Mouse (Mus musculus) heart, postnatal 14 days (tissue): ENCODE measurements around the gene Rrp1. TPM values are rescaled to one million over a fixed set of nuclear protein-coding genes. Genes with fewer than 3 reads are reported as not detected.
"Not testable (repeated sequence)": the region's sequence is repeated elsewhere in the genome, so short reads cannot be mapped to it uniquely, and the experiment has no call there.

ENCODE experiments used
- DNase-seq, 2 experiments: peaks; one replicate each; pipeline ENCODE4 v3.0.0; 2021 to 2022
- intact Hi-C: fragments of 180-260 bp; cut with DNase I; formaldehyde crosslinking; loops from one replicate; pipeline ENCODE4 v1.15.1; 2025
- total RNA-seq, 2 experiments: library from RNA; stranded (reverse); gene quantifications; 2 replicates each; pipeline ENCODE4 v1.2.3; 2021

The Rrp1 gene
- total RNA-seq, 2 experiments from 2014 or later, result 100.0 to 104 TPM

DNA sequence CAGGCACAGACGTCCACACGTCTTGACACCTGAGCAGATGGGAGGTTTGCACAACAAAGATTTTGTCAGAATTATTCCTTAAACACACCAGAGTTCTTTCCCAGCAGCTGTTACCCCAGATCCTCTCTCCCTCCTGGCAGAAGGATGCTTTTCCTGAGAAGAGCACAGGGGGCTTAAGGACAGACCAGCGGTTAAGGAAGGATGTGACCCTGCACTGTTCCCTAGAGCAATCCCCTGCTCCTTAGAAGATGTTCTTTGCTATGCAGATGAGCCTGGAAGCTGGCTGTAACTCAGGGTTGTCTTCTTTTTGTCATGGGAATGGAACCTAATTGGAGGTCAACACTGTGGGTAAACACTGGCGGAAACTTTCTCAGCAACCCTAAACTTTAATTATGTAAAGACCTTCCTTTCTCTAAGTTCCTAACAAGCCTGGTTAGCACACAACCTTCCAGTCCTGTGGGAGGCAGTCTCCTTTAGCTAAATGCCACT is 21.8 kb downstream of the Rrp1 start:
- no peak for DNase-seq
- intact Hi-C loops, result no loop called here

DNA sequence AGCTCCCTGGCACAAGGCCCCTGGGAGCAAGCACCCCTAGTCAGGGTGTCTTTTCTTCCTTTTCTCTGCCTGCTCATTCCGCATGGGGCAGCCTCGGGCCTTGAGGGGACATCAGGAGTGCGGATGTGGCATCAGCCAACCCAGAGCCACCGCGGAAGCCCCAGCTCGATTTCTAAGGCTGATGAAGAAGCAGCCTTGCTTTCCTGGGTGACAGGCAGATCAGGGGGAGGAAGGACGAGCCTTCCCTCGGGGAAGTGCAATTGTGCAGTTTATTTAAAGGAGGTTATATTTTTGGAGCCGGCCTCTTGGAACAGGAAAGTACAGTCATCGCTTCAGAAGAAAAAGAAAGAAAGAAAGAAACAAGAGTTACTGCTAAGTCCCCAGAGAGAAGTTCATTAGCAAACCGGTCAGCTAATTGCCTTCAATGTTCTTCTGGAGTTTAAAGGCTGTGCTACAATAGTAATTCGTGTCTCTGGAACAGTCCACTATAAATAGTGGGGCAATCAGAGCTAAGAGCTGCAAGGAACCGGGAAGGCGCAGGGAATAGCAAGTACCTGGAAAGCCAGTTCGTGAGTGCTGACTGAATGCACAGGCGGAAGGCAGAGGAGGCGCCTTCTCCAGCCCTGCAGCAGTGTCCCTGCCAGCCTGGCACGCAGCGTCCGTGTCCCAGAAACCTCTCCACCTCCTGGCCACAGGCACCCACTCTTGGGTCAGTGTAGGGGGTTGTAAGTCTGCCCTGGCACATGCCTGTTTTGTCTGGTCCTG is 24.4 kb downstream of the Rrp1 start:
- intact Hi-C loops, result loop anchor here (5.0 kb wide), 1 partner anchor 36 kb away; the partner anchor contains the start of gene Agpat3
- peak in 1 of 2 experiments; percentile 37 for DNase-seq

DNA sequence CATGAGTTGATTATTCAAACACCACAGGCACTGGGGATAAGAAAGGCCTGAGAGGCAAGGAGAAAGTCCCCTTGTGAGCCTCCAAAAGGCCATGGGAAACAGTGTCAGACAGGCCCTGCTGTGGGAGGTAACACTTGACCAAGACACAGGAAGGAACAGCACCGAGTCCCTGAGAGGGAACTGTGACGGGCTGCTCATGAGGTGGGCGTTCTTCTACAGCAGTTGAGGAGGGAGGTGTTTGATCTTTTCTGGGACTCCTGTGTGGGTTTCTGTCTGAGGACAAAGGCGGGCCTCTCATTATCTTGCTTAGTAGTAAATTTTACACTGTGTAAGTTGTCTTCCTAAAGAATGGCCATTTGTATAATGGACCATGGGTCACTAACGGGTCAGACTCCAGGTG is 27.3 kb downstream of the Rrp1 start:
- intact Hi-C loops, result loop anchor here (5.0 kb wide), 1 partner anchor 33 kb away; the partner anchor contains the start of gene Agpat3
- no peak for DNase-seq

DNA sequence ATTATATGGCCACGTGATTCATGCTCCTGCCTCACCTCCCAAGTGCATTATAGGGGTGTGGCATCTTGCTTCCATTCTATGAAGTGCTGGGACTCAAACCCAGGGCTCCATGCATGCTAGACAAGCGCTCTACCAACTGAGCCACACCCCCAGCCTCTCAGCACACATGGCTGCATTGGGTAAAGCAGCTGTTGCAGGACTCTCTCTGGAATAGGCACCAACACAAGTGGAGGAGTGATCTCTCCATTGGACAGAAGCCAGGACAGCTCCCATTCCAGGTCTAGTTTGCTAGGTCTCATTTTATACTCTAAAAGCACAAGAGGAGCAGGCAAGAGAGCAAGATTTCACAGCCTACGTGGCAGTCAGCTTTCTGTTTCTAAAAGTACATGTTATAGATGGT is 29.3 kb downstream of the Rrp1 start:
- no peak for DNase-seq
- intact Hi-C loops, result no loop called here

DNA sequence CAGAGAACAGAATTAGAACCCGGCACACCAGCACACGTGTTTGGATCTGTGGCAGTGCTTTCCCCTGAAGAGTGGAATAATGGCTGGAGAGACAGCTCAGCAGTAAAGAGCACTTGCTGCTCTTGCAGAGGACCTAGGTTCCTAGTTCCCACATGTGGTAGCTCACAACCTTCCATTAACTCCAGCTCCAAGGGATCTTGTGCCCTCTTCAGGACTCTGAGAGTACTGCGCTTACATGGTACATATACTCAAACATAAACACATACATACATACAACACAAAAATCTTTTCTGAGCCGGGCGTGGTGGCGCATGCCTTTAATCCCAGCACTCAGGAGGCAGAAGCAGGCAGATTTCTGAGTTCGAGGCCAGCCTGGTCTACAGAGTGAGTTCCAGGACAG is 34.3 kb downstream of the Rrp1 start:
- intact Hi-C loops, result no loop called here
- DNase-seq, result no peak

DNA sequence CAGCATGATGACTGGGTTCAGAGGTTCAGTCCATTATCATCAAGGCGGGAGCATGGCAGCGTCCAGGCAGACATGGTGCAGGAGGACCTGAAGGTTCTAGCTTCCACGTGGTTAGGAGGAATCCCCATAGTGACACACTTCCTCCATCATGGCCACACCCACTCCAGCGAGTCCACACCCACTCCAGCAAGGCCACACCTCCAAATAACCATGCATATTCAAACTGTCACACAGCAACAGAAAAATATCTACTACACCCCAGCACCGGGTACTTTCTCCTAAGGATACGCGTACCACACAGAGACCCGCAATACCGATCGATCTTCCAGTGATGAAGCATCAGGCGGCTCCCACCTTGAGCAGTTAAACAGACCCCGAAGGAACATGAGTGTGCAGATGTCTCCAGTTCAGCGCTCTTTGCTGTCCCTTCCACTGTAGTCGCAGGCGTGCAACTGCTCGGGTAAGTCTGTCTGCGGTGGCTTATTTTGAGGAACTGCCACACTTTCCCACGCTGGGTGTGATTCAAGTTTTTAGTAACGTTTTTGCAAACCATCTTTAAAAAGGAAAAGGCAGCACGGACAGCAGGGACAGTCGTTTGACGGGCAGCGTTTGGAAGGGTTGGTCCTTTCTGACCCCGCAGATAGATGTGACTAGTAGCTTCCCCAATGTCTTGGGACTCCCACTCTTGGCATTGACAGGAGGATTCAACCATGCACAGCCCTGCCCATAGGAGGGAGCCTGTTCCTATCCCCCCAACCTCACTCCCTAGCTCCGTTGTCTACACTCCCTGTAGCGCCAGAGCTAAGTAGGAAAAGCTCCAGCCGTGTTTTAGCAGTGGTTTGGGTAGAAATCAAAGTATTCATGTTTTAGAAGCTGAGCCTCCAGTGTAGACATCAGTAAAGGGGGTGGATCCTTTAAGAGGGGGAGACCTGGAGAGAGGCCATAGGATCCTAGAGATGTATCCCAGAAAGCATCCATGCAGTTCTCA is 39.9 kb downstream of the Rrp1 start:
- intact Hi-C loops, result no loop called here
- no peak for DNase-seq

DNA sequence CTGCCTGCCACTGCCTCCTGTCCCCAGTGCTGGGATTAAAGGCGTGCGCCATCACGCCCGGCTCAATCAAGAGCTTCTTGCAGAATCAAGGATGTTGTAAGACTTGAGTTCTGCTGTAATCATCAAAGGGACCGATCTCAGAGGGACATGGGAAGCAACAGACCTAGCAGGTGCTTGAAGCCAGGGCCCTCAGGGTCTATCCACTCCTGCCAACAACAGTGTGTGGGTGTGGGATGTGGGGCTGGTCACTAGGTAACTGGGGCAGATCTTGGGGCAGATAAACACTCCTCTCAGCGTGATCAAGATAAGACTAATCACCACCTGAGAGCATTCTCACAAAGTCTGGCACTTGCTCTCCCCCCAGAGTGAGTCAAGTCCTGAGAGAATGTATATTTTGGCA is 41.1 kb downstream of the Rrp1 start:
- intact Hi-C loops, result no loop called here
- DNase-seq, result no peak

DNA sequence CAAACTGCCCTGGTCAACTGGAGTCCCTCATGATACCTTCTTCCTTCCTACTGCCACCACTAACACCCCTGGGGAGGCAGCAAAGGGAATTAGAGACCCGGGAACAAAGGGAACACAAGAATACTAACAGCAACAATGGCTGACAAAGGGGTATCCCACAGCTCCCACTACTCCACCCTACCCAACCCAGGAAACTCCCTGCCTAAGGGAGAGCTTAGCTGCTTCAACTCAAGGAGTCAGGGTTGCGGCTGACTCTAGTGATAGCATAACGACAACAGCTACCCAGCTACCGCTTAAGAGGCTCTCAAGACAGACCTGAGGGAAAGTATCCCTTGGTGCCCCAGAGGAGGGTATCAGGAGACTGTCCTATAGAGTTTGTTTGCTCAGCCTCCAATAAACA is 45.3 kb downstream of the Rrp1 start:
- DNase-seq, result no peak
- intact Hi-C loops, result no loop called here

DNA sequence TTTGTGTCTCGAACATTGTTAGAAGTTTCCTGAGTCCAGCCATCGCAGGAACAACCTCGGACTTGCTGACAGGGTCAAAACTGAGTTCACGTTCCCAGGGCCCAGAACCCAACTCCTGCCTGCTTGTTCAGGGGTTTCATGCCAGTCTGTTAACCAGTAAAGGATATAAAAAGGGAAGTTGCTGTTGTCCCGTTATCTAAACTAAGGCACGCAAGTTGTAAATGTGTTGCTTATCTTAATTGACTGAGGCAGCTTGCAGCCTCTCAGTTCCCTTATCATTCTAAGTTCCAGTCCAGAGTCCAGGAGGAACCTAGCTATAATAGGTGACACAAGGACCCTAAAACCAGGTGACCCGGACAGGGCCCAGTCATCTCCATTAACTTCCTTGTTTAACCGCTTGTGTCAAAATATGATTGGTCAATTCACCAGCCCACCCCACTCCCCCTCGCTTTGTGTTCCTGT is 46.0 kb downstream of the Rrp1 start:
- intact Hi-C loops, result no loop called here
- no peak for DNase-seq

DNA sequence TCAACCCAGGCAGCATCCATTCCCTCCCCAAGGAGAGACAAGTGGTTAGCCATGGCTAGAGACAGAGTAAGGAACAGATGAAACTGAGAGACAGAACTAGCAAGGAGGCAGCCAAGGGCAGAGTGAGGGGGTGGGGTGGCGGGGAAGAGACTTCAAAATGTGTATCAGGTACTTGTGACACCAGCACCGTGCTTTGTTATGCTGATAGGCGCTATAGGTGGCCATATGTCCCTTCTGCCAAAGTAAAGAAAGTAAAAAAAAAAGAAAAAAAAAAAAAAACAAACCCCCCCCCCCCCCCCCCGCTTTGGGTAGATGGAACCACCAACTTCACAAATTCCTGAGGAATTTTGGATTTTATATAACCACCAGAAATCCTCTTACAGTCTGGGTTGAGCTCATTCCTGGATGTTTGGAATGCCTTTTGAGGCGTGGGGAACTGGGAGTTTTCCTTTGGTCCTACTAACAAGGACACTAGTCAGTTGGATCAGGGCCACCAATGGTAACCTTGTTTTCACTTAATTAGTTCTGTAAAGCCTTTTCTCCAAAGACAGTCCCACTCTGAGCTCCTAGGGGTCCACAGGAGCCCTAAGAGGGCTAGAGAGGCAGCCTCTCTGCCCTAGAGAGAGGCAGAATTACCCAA is 46.5 kb downstream of the Rrp1 start:
- intact Hi-C loops, result no loop called here
- DNase-seq, result no peak

DNA sequence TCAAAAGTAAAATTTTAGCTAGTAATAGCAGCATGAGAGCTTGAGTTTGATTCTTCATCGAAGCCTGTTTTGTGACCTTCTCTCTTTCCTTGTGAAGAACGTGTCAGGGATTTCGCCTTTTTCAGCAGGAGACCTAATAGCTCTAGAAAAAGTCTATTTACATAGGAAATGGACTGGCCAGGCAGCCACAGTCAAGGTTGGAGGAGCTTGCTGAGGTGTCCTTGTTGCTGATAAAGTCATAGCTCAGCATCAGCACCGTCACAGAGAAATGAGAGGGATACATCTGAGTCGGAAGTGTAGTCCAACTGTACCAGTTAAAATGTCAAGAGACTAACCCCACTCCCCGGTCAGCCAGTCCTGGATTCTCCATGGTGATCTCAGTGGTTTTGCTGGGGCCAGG is 47.3 kb downstream of the Rrp1 start:
- intact Hi-C loops, result no loop called here
- no peak for DNase-seq

DNA sequence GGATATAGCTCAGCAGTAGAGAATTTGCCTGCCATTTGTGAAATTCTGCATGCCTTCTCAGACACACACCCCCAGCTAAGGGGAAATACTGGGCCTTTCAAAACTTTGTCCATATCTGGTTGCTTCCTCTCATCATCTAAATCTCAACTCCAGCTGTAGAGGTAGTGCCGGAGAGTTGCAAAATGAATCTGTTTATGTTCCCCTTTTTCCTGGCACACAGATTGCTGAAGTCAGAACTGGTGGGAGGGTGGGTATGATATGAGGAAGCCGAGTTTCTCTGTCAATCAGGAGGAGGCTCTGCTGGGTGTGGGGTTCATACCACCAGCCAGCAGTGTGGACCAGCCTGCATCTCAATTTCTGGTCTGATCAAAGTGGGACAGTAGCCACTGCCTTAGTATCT is 48.7 kb downstream of the Rrp1 start:
- DNase-seq, result no peak
- intact Hi-C loops, result loop anchor here (5.0 kb wide), 1 partner anchor 42 kb away; no protein-coding TSS in a partner anchor

DNA sequence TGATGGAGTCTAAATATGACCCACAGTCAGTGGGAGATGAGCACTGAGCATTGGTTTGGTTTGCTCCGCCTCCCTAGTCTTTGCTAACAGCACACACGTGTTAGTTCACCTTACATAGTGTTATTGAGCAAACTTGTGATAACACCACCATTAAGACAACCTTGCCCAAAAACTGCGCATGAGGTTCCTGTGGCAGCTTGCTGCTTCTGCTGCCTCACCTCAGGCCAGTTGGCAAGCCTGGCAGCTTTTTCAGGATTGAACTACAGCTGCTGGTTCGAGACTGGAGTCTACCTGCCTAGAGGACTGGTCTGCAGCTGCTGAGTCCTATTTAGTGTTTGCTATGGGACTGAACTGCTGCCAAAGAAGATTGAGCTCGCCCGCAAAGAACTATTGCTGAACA is 49.5 kb downstream of the Rrp1 start:
- DNase-seq, result no peak
- intact Hi-C loops, result loop anchor here (5.0 kb wide), 1 partner anchor 41 kb away; no protein-coding TSS in a partner anchor

DNA sequence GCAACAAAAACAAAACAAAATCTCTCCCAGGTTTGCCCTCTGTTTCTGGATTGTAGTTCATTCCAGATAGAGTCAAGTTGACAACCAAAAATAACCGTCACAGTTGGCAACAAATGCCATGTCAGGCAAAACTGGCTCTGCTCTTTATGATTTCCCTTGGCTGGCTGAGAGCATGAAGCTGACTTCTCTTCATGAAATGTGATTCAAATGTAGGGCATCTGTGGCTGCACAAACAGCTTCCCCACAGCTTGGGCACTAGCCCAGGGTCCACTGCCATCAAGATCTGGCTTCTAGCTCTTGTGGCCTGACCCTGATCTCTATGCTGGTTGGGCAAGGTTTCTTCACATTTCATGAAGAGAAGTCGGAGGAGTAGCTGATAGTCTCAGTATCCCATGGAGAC is 50.9 kb downstream of the Rrp1 start:
- peak; percentile 17 to 50 for DNase-seq
- intact Hi-C loops, result loop anchor here (5.0 kb wide), 1 partner anchor 40 kb away; no protein-coding TSS in a partner anchor

DNA sequence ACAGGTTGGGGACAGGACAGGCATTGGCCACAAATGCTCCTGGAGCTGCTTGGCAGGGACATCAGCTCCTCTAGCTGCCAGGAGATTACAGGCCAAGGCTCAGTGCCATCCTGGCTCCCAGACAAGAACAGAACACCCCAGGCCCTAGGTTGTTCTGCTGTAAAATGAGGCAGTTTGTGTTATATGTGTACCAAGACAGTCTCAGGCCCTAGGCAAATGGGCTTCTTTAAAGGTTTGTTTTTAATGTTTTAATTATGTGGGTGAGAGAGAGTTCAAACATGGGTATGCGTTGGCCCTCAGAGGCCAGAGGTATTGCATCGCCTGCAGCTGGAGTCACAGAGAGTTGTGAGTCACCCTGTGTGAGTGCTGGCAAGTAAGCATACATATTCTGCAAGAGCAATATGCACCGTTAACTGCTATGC is 52.5 kb downstream of the Rrp1 start:
- intact Hi-C loops, result loop anchor here (5.0 kb wide), 1 partner anchor 38 kb away; no protein-coding TSS in a partner anchor

DNA sequence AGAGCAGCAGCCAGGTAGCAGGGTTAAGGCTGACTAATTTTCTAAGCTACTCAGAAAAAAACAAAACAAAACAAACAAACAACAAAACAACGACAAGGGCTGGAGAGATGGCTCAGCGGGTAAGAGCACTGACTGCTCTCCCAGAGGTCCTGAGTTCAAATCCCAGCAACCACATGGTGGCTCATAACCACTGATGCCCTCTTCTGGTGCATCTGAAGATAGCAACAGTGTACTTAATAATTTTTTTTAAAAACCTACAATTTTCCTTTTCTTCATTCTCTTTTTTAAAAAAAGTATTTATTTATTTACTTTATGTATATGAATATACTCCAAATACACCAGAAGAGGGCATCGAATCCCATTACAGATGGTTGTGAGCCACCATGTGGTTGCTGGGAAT is 53.8 kb downstream of the Rrp1 start:
- DNase-seq, intact Hi-C loops: not testable (repeated sequence)

More for the DNA sequence above, 52.5 kb downstream of the Rrp1 start:
- DNase-seq, result peak; percentile 52 to 66

DNA sequence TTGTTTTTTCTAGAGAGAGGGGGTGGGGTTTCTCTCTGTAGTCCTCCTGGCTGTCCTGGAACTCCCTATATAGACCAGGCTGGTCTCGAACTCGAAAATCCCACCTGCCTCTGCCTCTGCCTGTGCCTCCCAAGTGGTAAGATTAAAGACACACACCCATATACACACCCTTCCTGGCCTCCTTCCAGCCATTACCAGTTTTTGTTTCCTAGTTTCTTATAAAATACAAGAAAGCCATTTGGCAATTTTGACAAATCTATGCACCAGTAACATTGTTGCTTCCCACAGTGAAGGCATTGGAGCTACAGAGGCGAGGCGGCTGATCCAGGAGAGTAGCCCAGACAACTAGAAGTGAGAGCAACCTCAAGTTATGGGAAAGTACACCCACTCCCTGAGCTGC is 54.6 kb downstream of the Rrp1 start:
- intact Hi-C loops, result no loop called here
- no peak for DNase-seq

DNA sequence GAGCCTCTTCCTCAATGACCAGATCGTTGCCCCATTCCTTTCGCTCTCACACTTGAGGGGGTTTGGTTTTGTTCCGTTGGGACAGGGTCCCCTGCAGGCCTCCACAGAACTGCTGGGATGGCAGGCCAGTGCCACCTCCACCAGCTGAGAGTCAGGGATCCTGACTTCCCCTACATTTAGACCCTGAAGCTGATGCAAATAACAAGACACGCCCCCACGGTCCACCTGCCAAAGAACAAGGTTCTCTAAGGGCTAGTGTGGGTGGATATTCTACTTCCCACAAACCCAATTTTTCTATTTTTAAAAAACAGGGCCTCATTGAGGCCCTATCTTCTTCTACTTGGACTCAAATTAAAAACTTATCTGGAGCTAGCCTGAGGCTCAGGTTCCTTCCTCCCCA is 55.1 kb downstream of the Rrp1 start:
- intact Hi-C loops, result no loop called here

DNA sequence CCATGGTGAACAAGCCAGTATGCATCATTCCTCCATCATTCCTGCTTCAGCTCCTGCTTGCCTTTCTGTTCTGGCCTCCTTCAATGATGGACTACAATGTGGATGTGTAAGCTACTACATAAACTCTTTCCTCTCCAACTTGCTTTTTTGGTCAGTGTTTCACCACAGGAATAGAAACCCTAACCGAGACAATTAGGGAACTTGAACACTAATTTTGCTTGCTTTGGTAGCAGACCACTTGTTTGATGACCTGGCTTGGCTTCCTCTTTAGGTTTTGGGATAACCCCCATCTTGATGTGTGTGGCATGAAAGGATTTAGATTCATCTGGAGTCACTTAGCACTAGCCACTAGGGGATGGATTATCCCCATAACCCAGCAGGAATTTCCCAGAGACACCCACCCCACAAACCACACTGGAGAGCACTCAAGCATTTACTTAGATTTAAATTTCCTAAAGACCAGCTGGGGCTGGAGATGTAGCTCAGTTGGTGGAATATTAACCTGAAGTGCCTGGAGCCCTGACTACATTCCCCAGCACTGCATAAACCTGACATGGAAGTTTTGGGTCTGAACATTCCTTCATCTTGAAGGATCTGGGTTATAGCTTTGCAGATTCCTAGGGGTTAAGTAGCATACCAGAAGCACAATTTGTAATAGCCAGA is 56.8 kb downstream of the Rrp1 start:
- DNase-seq, result no peak
- intact Hi-C loops, result no loop called here

More for the DNA sequence above, 55.1 kb downstream of the Rrp1 start:
- no peak for DNase-seq

DNA sequence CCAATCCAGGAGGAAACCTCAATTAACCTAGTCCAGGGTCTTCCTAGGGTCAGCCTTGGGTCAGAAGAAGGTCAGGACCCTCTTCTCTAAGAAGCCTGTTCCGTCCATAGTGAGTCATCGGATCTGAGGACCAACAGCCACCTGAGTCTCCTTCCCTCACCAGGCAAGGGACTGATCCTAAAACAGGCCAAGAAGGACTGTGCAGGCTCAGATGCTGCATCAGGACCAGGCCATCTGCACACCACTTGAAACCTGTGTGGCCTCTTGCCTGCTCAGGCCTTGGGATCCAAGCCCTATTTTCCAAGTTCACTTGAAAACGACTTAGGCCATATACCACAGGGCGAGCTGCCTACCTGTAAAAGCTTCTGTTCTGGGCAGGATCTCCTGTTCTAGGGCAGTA is 59.6 kb downstream of the Rrp1 start:
- intact Hi-C loops, result loop anchor here (5.0 kb wide), 2 partner anchors 34 to 61 kb away; no protein-coding TSS in a partner anchor
- no peak for DNase-seq
